Mouse (Mus musculus): ENCODE data around the gene Gpr180. TPM values are rescaled to one million over a fixed set of nuclear protein-coding genes. Genes with fewer than 3 reads are reported as not detected.

Gpr180 gene
- polyA plus RNA-seq, 1 experiment from 2014 or later = 53.4 TPM

DNA sequence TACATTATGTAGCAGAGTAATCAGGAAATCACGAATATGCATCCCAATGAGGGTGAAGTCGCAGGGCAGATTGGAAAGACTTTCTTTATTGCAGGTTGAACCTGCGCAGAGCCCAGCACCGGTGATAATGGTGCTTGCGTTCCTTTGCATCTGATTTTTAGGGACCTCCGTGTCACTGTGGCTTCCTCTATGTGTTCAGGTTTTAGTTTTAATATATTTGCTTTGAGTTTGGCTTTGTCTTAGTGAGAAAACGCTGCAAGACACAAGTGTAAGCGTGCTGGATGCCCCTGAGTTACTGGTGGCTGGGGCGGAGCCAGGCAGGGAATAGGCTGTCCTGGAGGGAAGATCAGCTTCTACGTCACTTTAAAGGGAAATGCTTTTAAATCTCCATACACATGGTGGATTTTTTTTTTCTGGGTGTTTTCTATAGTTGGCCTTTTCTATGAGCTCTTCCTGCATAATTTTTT lies 43.8 kb downstream of the Gpr180 start:
- Histone ChIP-seq H3K4me1 (no peaks in the 10 kb centered on the region), H3K9ac (peak overlapping the region; percentile 55; the same call in 1 of the 2 replicates), H3K27ac (0 out of 2 replicates have a peak overlapping the region, but pooled peaks have one; percentile 65), H3K27me3 (no peaks in the 10 kb centered on the region), H3K4me2 (replicated peaks) (peak overlapping the region; percentile 76), H3K9me3 (no peaks in the 10 kb centered on the region), H3K36me3 (no peaks in the 10 kb centered on the region), H3K4me3 (peak overlapping the region; percentile 48)
- ATAC-seq (ENCODE audit: insufficient number of reproducible peaks, insufficient read depth, low FRiP score, low TSS enrichment) = no peak
- 3% methylated on average over 10 of the region's 10 CpGs for WGBS

DNA sequence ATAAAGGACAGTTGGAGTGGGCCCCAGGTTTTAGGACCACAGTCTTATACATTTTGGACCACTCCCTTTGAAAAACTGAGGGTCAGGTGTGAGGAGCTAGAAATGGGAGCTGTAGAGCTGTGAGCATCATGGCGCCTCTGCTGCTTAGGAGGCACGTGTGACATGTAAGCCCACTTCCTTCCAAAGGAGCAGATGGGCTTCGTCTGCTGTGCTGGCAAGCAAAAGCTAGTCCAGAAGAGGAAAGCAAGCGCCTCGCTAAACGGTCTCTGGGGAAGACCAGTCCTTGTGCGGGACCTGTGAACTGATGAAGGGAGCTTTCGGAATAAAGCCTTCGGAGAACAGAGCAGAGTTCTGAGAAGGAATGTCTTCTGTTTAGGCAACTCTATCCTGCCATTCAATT lies 54.5 kb downstream of the Gpr180 start:
- no peak overlapping the region for H3K9ac ChIP-seq
- ATAC-seq (ENCODE audit: insufficient number of reproducible peaks, insufficient read depth, low FRiP score, low TSS enrichment) = no peak
- no peak overlapping the region for H3K4me3 ChIP-seq
- H3K4me2 ChIP-seq (replicated peaks) = no peak overlapping the region
- no peaks in the 10 kb centered on the region for H3K9me3 ChIP-seq
- H3K4me1 ChIP-seq = no peaks in the 10 kb centered on the region
- H3K36me3 ChIP-seq = no peaks in the 10 kb centered on the region
- no peak overlapping the region for H3K27ac ChIP-seq
- peaks cover 14% of the 10 kb centered on the region; the same call in 1 of the 2 replicates for H3K27me3 ChIP-seq
- WGBS = 77% methylated on average over 9 of the region's 9 CpGs

DNA sequence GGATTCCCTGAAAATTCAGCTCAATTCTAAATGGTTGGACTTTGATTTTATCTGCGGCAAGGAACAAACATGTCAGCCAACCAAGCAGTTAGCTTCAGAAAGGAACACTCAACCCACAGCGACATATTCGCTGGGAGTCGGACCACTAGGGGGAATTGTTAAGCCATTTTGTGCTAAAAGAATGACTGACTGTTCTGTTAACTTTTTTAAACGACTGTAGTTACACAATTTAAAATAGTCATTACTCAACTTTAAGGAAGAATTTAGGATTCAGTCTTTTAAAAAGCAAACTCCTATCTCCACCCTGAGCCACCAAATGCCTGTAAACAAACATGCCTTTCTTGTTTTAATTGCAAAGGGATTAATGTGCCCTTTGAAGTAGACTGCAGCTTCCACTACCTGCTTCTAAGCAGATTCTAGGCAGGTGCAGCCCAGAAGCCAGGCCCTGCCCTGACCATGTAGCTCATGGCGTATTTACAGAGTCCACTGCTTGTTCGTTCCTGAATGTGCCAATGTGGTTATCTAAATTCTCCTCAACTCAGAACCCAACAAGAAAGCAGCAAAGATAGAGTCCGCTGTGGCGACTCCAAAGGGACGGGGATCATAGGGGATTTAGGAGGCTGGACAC lies 56.2 kb downstream of the Gpr180 start:
- WGBS = 32% methylated on average over 10 of the region's 10 CpGs
- Histone ChIP-seq H3K9ac (no peak overlapping the region), H3K4me2 (replicated peaks) (no peak overlapping the region)

DNA sequence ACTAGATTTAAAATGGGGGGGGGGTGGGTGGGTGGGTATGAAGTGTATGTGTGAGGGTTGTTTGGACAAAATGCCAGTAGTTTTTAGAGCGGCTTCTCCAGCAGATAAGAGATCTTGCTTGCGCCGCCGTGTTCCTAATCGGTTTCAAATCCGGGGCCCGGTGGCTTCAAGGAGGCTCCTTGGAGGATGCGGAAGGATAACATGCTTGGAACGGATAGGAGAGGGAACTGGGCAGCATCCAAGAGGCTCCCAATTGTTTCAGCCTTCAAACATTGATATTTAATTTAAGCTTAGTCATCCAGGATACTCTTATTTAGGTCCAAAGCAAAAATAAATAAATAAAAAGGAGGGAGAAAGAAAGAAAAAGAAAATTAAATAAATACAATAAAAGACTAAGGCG lies 56.7 kb downstream of the Gpr180 start:
- no peak overlapping the region for H3K27ac ChIP-seq
- H3K36me3 ChIP-seq = no peaks in the 10 kb centered on the region
- WGBS = 34% methylated on average over 10 of the region's 10 CpGs
- no peak overlapping the region for H3K4me2 ChIP-seq (replicated peaks)
- H3K27me3 ChIP-seq = peaks cover 14% of the 10 kb centered on the region; the same call in 1 of the 2 replicates
- no peak overlapping the region for H3K4me3 ChIP-seq
- H3K9ac ChIP-seq = no peak overlapping the region
- H3K4me1 ChIP-seq = no peaks in the 10 kb centered on the region
- ATAC-seq (ENCODE audit: insufficient number of reproducible peaks, insufficient read depth, low FRiP score, low TSS enrichment) = no peak
- H3K9me3 ChIP-seq = no peaks in the 10 kb centered on the region

More for the DNA sequence above, 56.2 kb downstream of the Gpr180 start:
- no peak for ATAC-seq (ENCODE audit: insufficient number of reproducible peaks, insufficient read depth, low FRiP score, low TSS enrichment)
- no peaks in the 10 kb centered on the region for H3K4me1 ChIP-seq
- H3K9me3 ChIP-seq = no peaks in the 10 kb centered on the region
- peaks cover 14% of the 10 kb centered on the region; the same call in 1 of the 2 replicates for H3K27me3 ChIP-seq
- H3K36me3 ChIP-seq = no peaks in the 10 kb centered on the region
- no peak overlapping the region for H3K4me3 ChIP-seq
- no peak overlapping the region for H3K27ac ChIP-seq

DNA sequence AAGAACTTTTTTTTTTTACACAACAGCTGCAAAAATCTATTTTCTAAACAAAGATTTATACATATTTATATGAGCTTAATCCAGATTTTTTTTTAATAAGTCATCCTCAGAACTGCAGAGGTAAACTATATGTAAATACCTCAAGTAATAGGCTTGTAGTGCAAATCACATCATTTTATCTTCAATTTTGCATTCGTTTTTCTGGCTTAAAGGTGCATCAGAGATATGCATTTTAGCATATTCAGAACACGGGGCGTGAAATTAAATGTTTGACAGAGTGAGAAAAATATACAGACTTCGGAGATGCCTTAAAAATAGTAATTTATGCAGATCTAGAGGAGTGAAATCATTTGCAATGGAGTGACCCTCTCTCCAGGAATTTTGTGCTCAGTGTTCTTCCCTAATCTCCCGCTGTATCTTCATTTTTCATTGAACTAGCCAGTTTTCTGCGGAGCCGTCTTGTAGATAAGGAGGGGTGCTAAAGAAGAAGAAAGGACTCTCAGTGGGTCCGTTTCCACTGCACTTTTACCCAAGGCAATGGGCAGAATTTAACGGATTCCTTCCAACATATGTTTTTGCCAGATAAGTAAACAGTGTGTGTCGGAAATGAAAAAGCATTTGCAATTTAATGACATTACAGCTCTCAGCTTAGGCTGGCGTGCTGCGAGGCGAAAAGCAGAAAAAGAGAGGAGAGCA lies 57.4 kb downstream of the Gpr180 start:
- Histone ChIP-seq H3K27ac (no peak overlapping the region), H3K36me3 (no peaks in the 10 kb centered on the region), H3K9me3 (no peaks in the 10 kb centered on the region), H3K4me3 (no peak overlapping the region), H3K4me1 (no peaks in the 10 kb centered on the region), H3K27me3 (peaks cover 14% of the 10 kb centered on the region; the same call in 1 of the 2 replicates), H3K4me2 (replicated peaks) (no peak overlapping the region), H3K9ac (no peak overlapping the region)
- 65% methylated on average over 13 of the region's 13 CpGs for WGBS
- ATAC-seq (ENCODE audit: insufficient number of reproducible peaks, insufficient read depth, low FRiP score, low TSS enrichment) = no peak

DNA sequence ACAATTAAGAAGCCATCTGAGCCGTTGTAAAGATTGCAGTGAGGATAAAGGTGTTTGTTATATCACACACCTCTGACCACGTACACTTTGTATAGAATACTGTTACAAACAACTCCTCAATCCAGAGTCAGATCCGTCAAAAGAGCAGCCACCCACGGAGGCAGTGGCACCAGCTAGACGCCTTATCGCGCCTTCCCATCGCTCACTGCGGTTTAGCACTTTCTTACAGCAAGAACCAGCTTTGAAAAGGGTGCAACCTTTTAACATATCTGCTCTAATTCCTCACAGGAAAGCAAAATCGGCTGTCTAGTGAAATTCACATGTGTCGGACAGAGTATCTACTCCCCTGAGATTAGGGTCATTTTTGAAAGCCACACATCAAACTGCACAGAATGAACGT lies 60.1 kb downstream of the Gpr180 start:
- ATAC-seq (ENCODE audit: insufficient number of reproducible peaks, insufficient read depth, low FRiP score, low TSS enrichment) = no peak
- Histone ChIP-seq H3K9me3 (no peaks in the 10 kb centered on the region), H3K4me2 (replicated peaks) (no peak overlapping the region), H3K4me1 (no peaks in the 10 kb centered on the region), H3K36me3 (no peaks in the 10 kb centered on the region), H3K4me3 (no peak overlapping the region), H3K27me3 (peaks cover 10% of the 10 kb centered on the region; the same call in 1 of the 2 replicates), H3K27ac (no peak overlapping the region), H3K9ac (no peak overlapping the region)
- WGBS = 67% methylated on average over 12 of the region's 12 CpGs

DNA sequence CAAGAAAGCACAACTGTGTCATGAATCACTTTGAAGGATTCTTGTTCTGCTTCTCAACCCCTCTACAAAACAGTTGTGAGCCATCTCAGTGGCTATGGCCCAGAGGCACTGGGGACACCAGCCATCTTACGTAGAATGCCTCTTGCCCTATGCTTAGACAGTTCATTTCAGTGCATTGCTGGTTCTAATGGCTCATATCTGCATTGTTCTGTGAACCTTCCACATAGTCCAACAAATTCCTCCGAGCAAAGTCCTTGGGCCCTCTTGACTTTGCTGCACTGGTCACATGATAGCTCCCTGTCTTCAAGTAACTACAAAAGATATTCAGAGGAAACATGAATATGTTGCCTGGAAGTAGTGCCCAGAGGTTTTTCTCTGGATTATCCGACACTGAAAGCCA lies 63.8 kb downstream of the Gpr180 start:
- WGBS = 89% methylated on average over 3 of the region's 3 CpGs

DNA sequence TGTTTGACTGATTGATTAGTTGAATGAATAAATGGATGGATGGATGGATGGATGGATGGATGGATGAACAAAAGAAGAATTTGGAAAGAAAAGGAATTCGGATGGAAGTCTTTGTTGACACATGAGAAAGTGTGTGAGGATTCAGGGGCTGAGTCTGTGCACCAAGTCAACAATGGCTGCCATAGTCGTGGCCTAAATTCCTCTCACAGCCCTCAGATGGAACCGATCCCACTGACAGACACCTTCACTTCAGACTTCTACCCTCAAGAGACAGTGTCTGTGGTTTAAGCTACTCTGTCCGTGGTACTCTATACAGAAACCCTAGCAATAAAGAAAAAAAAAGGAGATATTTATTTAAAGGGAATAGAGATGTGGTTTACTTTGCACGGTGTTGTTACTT lies 65.0 kb downstream of the Gpr180 start:
- 83% methylated on average over 5 of the region's 5 CpGs for WGBS
- ATAC-seq (ENCODE audit: insufficient number of reproducible peaks, insufficient read depth, low FRiP score, low TSS enrichment) = no peak

More for the DNA sequence above, 63.8 kb downstream of the Gpr180 start:
- no peaks in the 10 kb centered on the region for H3K27me3 ChIP-seq
- ATAC-seq (ENCODE audit: insufficient number of reproducible peaks, insufficient read depth, low FRiP score, low TSS enrichment) = no peak
- no peak overlapping the region for H3K27ac ChIP-seq
- no peak overlapping the region for H3K4me2 ChIP-seq (replicated peaks)
- 0 out of 2 replicates have a peak, but pooled peaks cover 3% of the 10 kb centered on the region for H3K9me3 ChIP-seq
- H3K36me3 ChIP-seq = no peaks in the 10 kb centered on the region
- no peak overlapping the region for H3K4me3 ChIP-seq
- H3K4me1 ChIP-seq = no peaks in the 10 kb centered on the region
- no peak overlapping the region for H3K9ac ChIP-seq

DNA sequence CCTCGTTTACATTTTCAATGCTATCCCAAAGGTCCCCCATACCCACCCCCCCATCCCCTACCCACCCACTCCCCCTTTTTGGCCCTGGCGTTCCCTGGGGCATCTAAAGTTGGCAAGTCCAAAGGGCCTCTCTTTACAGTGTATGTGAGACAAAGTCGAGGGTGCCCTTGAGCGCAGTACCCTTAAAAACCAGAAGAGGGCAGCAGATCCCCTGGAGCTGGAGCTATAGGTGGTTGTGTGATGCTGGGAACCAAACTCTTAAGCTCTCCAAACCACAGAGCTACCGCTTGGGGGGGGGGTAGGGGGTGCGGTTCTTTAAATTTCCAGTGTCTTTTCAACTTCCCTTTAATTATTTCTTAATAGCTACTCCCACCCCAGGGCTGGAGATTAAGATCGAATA lies 66.1 kb downstream of the Gpr180 start:
- no peak overlapping the region for H3K9ac ChIP-seq
- no peak overlapping the region for H3K4me2 ChIP-seq (replicated peaks)
- H3K27ac ChIP-seq = no peak overlapping the region
- H3K36me3 ChIP-seq = no peaks in the 10 kb centered on the region
- 83% methylated on average over 7 of the region's 7 CpGs for WGBS
- H3K4me3 ChIP-seq = no peak overlapping the region
- no peak for ATAC-seq (ENCODE audit: insufficient number of reproducible peaks, insufficient read depth, low FRiP score, low TSS enrichment)
- H3K4me1 ChIP-seq = no peaks in the 10 kb centered on the region
- 0 out of 2 replicates have a peak, but pooled peaks cover 3% of the 10 kb centered on the region for H3K9me3 ChIP-seq
- H3K27me3 ChIP-seq = no peaks in the 10 kb centered on the region

More for the DNA sequence above, 65.0 kb downstream of the Gpr180 start:
- Histone ChIP-seq H3K9ac (no peak overlapping the region), H3K4me1 (no peaks in the 10 kb centered on the region), H3K4me2 (replicated peaks) (no peak overlapping the region), H3K27ac (no peak overlapping the region), H3K27me3 (no peaks in the 10 kb centered on the region), H3K4me3 (no peak overlapping the region), H3K36me3 (no peaks in the 10 kb centered on the region), H3K9me3 (0 out of 2 replicates have a peak, but pooled peaks cover 3% of the 10 kb centered on the region)

DNA sequence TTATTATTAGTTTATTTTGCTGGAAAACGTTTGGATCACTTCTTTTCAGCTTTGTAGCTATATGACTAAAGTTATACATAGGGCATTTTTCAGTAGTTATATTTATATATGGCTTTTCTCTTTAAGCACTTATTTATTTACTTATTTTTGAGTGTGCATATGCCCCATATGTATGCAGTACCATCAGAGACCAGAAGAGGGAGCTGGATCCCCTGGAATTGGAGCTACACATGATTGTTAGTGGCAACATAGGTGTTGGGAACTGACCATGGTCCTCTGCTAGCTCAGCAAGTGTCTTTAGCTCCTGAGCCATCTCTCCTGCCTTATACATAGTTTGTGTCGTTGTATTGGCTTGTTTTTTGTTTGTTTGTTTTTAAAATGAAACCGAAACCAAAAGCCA lies 70.4 kb downstream of the Gpr180 start:
- Histone ChIP-seq H3K4me2 (replicated peaks) (no peak overlapping the region), H3K27me3 (0 out of 2 replicates have a peak, but pooled peaks cover 4% of the 10 kb centered on the region), H3K4me1 (no peaks in the 10 kb centered on the region), H3K4me3 (no peak overlapping the region), H3K27ac (no peak overlapping the region), H3K36me3 (no peaks in the 10 kb centered on the region), H3K9ac (no peak overlapping the region), H3K9me3 (0 out of 2 replicates have a peak, but pooled peaks cover 3% of the 10 kb centered on the region)
- 87% methylated on average over 3 of the region's 3 CpGs for WGBS
- no peak for ATAC-seq (ENCODE audit: insufficient number of reproducible peaks, insufficient read depth, low FRiP score, low TSS enrichment)

DNA sequence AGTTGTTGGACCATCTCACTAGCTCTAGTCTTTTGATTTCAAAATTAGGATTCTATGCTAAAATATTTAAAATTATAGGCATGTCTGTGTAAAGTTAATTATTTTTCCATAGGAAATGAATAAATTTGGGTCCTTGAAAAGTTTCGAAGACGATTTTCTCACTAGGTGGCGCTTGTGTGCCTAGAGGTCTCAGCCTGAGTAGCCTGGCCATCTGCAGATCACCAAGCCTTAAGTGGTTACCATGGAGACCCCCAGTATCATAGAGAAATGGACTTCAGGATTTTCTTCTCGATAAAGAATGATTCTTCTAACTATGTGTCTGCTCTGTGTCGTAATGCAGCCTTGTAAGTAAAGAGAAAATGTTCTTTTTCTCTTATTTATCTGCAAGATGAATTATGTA lies 72.7 kb downstream of the Gpr180 start:
- Histone ChIP-seq H3K4me2 (replicated peaks) (no peak overlapping the region), H3K27ac (no peak overlapping the region), H3K36me3 (no peaks in the 10 kb centered on the region), H3K4me1 (no peaks in the 10 kb centered on the region), H3K9me3 (no peaks in the 10 kb centered on the region), H3K9ac (no peak overlapping the region), H3K4me3 (no peak overlapping the region), H3K27me3 (peaks cover 4% of the 10 kb centered on the region; the same call in 1 of the 2 replicates)
- WGBS = 21% methylated on average over 5 of the region's 5 CpGs
- ATAC-seq (ENCODE audit: insufficient number of reproducible peaks, insufficient read depth, low FRiP score, low TSS enrichment) = no peak
